Mouse (Mus musculus): ENCODE results near the gene Pold2.

- TF ChIP-seq CTCF (IDR thresholded peaks at IDR 0.05; ENCODE audit: low read depth, low read length), result no peak
- no peak for TF ChIP-seq POLR2A (IDR thresholded peaks at IDR 0.05; ENCODE audit: borderline replicate concordance, low read depth, low read length)
Measured at GRCm38 (mm10) chr11:5858723-5859122, 19.4 kb downstream of the Pold2 start.

All from bone marrow macrophage, adult 2 months (primary cell).